Mouse (Mus musculus) MEL (cell line): Measurements from ENCODE around the gene Pgd. TPM values are rescaled to one million over a fixed set of nuclear protein-coding genes. Genes with fewer than 3 reads are reported as not detected.

Experiments
- DNase-seq: peaks from one replicate; pipeline ENCODE4 v3.0.0; 2011; ENCODE audit warnings: low read depth, low spot score
- H3K27ac ChIP-seq: 2 replicates; pipeline ENCODE4 v1.5.1; 2012; ENCODE audit warnings: low read depth, mild to moderate bottlenecking, control low read depth, low read length, moderate library complexity; ENCODE audit not compliant: control insufficient read depth
- H3K27me3 ChIP-seq, 2 experiments: fragments of 150-350 bp in 1 of 2; sonication (generic) in 1 of 2; 2 replicates each; pipeline ENCODE4 v1.6.1; 2012; ENCODE audit warnings: low read length in 2 of 2, mild to moderate bottlenecking in 2 of 2, improper control_type of control experiment in 1 of 2, moderate library complexity in 1 of 2; ENCODE audit not compliant: insufficient read depth in 2 of 2, control insufficient read depth in 1 of 2
- H3K36me3 ChIP-seq, 2 experiments: 2 replicates each; pipeline ENCODE4 v1.6.1; 2012 to 2014; ENCODE audit warnings: low read length in 2 of 2, improper control_type of control experiment in 1 of 2, inconsistent platforms in 1 of 2, mild to moderate bottlenecking in 1 of 2; ENCODE audit not compliant: insufficient read depth in 2 of 2, control insufficient read depth in 1 of 2
- H3K4me1 ChIP-seq, 2 experiments: fragments of 150-350 bp in 1 of 2; sonication (generic) in 1 of 2; 2 replicates each; pipeline ENCODE4 v1.6.1; 2012; ENCODE audit warnings: low read length in 2 of 2, improper control_type of control experiment in 1 of 2, mild to moderate bottlenecking in 1 of 2; ENCODE audit not compliant: insufficient read depth in 2 of 2, control insufficient read depth in 1 of 2
- H3K4me3 ChIP-seq, 2 experiments: fragments of 150-350 bp in 1 of 2; sonication (generic) in 1 of 2; 2 replicates each; pipeline ENCODE4 v1.5.1; 2012; ENCODE audit warnings: low read depth in 2 of 2, low read length in 2 of 2, mild to moderate bottlenecking in 2 of 2, moderate library complexity in 2 of 2, control low read depth in 1 of 2, improper control_type of control experiment in 1 of 2; ENCODE audit not compliant: control insufficient read depth in 1 of 2, insufficient read depth in 1 of 2
- H3K79me2 ChIP-seq: 2 replicates; pipeline ENCODE4 v1.6.1; 2012; ENCODE audit warnings: mild to moderate bottlenecking, low read length, moderate library complexity; ENCODE audit not compliant: control insufficient read depth, poor library complexity, insufficient read depth
- H3K9ac ChIP-seq: 2 replicates; pipeline ENCODE4 v1.6.1; 2012; ENCODE audit warnings: low read depth, mild to moderate bottlenecking, control low read depth, low read length, moderate library complexity; ENCODE audit not compliant: control insufficient read depth, poor library complexity, severe bottlenecking
- H3K9me3 ChIP-seq: fragments of 150-350 bp; sonication (generic); replicated peaks from 2 replicates; pipeline ENCODE4 v1.6.1; 2012; ENCODE audit warnings: mild to moderate bottlenecking, low read length, improper control_type of control experiment, moderate library complexity; ENCODE audit not compliant: insufficient read depth
- BHLHE40 ChIP-seq: IDR thresholded peaks from 2 replicates; pipeline ENCODE4 v1.6.1; 2012; ENCODE audit warnings: low read depth, mild to moderate bottlenecking, inconsistent platforms, low read length, improper control_type of control experiment, borderline replicate concordance
- CHD1 ChIP-seq: IDR thresholded peaks from 2 replicates; pipeline ENCODE4 v1.6.1; 2012; ENCODE audit warnings: low read depth, mild to moderate bottlenecking, inconsistent platforms, low read length, improper control_type of control experiment
- E2F4 ChIP-seq: IDR thresholded peaks from 2 replicates; pipeline ENCODE4 v1.6.1; 2011; ENCODE audit warnings: low read depth, low read length, improper control_type of control experiment, borderline replicate concordance
- ELF1 ChIP-seq: IDR thresholded peaks from 2 replicates; pipeline ENCODE4 v1.6.1; 2014; ENCODE audit warnings: low read depth, mild to moderate bottlenecking, inconsistent platforms, low read length, improper control_type of control experiment, moderate library complexity
- EP300 ChIP-seq, 2 experiments: IDR thresholded peaks; 2 replicates each; pipeline ENCODE4 v1.6.1; 2011; ENCODE audit warnings: improper control_type of control experiment in 2 of 2, low read length in 2 of 2, low read depth in 1 of 2, mild to moderate bottlenecking in 1 of 2
- JUND ChIP-seq: IDR thresholded peaks from 2 replicates; pipeline ENCODE4 v1.6.1; 2011; ENCODE audit warnings: low read depth, mild to moderate bottlenecking, improper control_type of control experiment, low read length
- MAFK ChIP-seq: IDR thresholded peaks from 2 replicates; pipeline ENCODE4 v1.6.1; 2011; ENCODE audit warnings: low read depth, mild to moderate bottlenecking, low read length, improper control_type of control experiment, borderline replicate concordance
- MAX ChIP-seq: IDR thresholded peaks from 2 replicates; pipeline ENCODE4 v1.6.1; 2011; ENCODE audit warnings: low read length, improper control_type of control experiment
- MAZ ChIP-seq: IDR thresholded peaks from 2 replicates; pipeline ENCODE4 v1.6.1; 2012; ENCODE audit warnings: low read depth, mild to moderate bottlenecking, inconsistent platforms, low read length, improper control_type of control experiment
- MXI1 ChIP-seq: IDR thresholded peaks from 2 replicates; pipeline ENCODE4 v1.6.1; 2011; ENCODE audit warnings: mild to moderate bottlenecking, low read depth, low read length, improper control_type of control experiment
- MYB ChIP-seq: IDR thresholded peaks from 2 replicates; pipeline ENCODE4 v1.6.1; 2011; ENCODE audit warnings: mild to moderate bottlenecking, low read depth, low read length, improper control_type of control experiment
- MYC ChIP-seq: IDR thresholded peaks from 2 replicates; pipeline ENCODE4 v1.6.1; 2011; ENCODE audit warnings: low read depth, mild to moderate bottlenecking, low read length, improper control_type of control experiment, moderate library complexity
- NELFE ChIP-seq: IDR thresholded peaks from 2 replicates; pipeline ENCODE4 v1.6.1; 2011; ENCODE audit warnings: low read depth, low read length, improper control_type of control experiment
- NRF1 ChIP-seq: IDR thresholded peaks from 2 replicates; pipeline ENCODE4 v1.6.1; 2014; ENCODE audit warnings: low read depth, mild to moderate bottlenecking, inconsistent platforms, low read length, improper control_type of control experiment, moderate library complexity; ENCODE audit not compliant: poor library complexity, insufficient read depth, severe bottlenecking
- POLR2A ChIP-seq, 2 experiments: IDR thresholded peaks; 2 replicates each; pipeline ENCODE4 v1.6.1; 2011 to 2012; ENCODE audit warnings: low read length in 2 of 2, mild to moderate bottlenecking in 2 of 2, control low read depth in 1 of 2, improper control_type of control experiment in 1 of 2, low read depth in 1 of 2, moderate library complexity in 1 of 2; ENCODE audit not compliant: control insufficient read depth in 1 of 2, insufficient read depth in 1 of 2, poor library complexity in 1 of 2
- POLR2AphosphoS2 ChIP-seq: IDR thresholded peaks from 2 replicates; pipeline ENCODE4 v1.6.1; 2011; ENCODE audit warnings: low read length, improper control_type of control experiment
- RCOR1 ChIP-seq: IDR thresholded peaks from 2 replicates; pipeline ENCODE4 v1.6.1; 2012; ENCODE audit warnings: low read depth, mild to moderate bottlenecking, inconsistent platforms, low read length, improper control_type of control experiment
- SIN3A ChIP-seq: IDR thresholded peaks from 2 replicates; pipeline ENCODE4 v1.6.1; 2012; ENCODE audit warnings: low read length, improper control_type of control experiment, inconsistent platforms
- SMC3 ChIP-seq: IDR thresholded peaks from 2 replicates; pipeline ENCODE4 v1.6.1; 2011; ENCODE audit warnings: low read depth, low read length, improper control_type of control experiment
- TBP ChIP-seq: IDR thresholded peaks from 2 replicates; pipeline ENCODE4 v1.8.0; 2011; ENCODE audit warnings: low read depth, low read length, improper control_type of control experiment
- USF1 ChIP-seq: IDR thresholded peaks from 2 replicates; pipeline ENCODE4 v1.6.1; 2014; ENCODE audit warnings: low read depth, mild to moderate bottlenecking, inconsistent platforms, low read length, improper control_type of control experiment, moderate library complexity
- USF2 ChIP-seq, 2 experiments: IDR thresholded peaks; 2 replicates each; pipeline ENCODE4 v1.6.1; 2011 to 2012; ENCODE audit warnings: improper control_type of control experiment in 2 of 2, low read length in 2 of 2, borderline replicate concordance in 1 of 2, inconsistent platforms in 1 of 2, low read depth in 1 of 2, mild to moderate bottlenecking in 1 of 2; ENCODE audit not compliant: insufficient read depth in 1 of 2
- ZC3H11A ChIP-seq: IDR thresholded peaks from 2 replicates; pipeline ENCODE4 v1.6.1; 2012; ENCODE audit warnings: low read depth, mild to moderate bottlenecking, inconsistent platforms, low read length, improper control_type of control experiment
- ZKSCAN1 ChIP-seq: IDR thresholded peaks from 2 replicates; pipeline ENCODE4 v1.6.1; 2012; ENCODE audit warnings: low read depth, mild to moderate bottlenecking, inconsistent platforms, low read length, improper control_type of control experiment, moderate library complexity
- polyA plus RNA-seq, 2 experiments: library from polyadenylated mRNA; stranded (reverse) in 1 of 2; unstranded in 1 of 2; fragments of >175 nt in 1 of 2; fragments of >200 nt in 1 of 2; gene quantifications; 2 replicates each; pipeline versions ENCODE4 v1.2.1 to v1.2.4; 2012; ENCODE audit warnings: low replicate concordance in 2 of 2, low read depth in 1 of 2; ENCODE audit not compliant: insufficient read length in 2 of 2, insufficient read depth in 1 of 2, missing spikeins in 1 of 2
- total RNA-seq: library from RNA; depleted of rRNA; stranded (reverse); fragments of 300-350 nt; gene quantifications from 2 replicates; pipeline ENCODE4 v1.2.3, GENCODE M21; 2012

Gene Pgd
- total and polyA plus RNA-seq, 3 experiments = 116 to 219 TPM; not detected in 1

- Histone ChIP-seq H3K79me2 (no peaks in the 10 kb centered on the region), H3K9me3 (no peaks in the 10 kb centered on the region), H3K9ac (no peak overlapping the region), H3K4me3 (no peak overlapping the region), H3K27me3 (no peaks in the 10 kb centered on the region), H3K4me1 (no peaks in the 10 kb centered on the region), H3K27ac (no peak overlapping the region)
- no peak for DNase-seq
- TF ChIP-seq EP300 (IDR thresholded peaks at IDR 0.05; ENCODE audit: low read depth in 1 of 2, low read length in 2 of 2) = no peak
- no peak for TF ChIP-seq ELF1
- no peak for TF ChIP-seq NELFE
- no peak for TF ChIP-seq ZC3H11A
- TF ChIP-seq ZKSCAN1 = no peak
- no peak for TF ChIP-seq MXI1
- TF ChIP-seq, all 39 proteins: peak for 0
- no peaks in the 10 kb centered on the region for H3K36me3 ChIP-seq
Observed at GRCm38 (mm10) chr4:149179573-149179972, 13.0 kb upstream of the Pgd start.

- no peaks in the 10 kb centered on the region for H3K27me3 ChIP-seq
- H3K4me1 ChIP-seq = no peaks in the 10 kb centered on the region
- no peak overlapping the region for H3K4me3 ChIP-seq
- no peak for TF ChIP-seq SIN3A
- no peak for TF ChIP-seq BHLHE40
- TF ChIP-seq USF1 = no peak
- TF ChIP-seq CHD1 = no peak
- TF ChIP-seq MYC = no peak
- no peak for TF ChIP-seq JUND
- TF ChIP-seq RCOR1 = no peak
- no peak for TF ChIP-seq MAX
- no peak for TF ChIP-seq MAFK
- no peak for TF ChIP-seq MXI1
- no peak for TF ChIP-seq POLR2AphosphoS2
- no peak overlapping the region for H3K27ac ChIP-seq
- no peak for DNase-seq
- H3K36me3 ChIP-seq = no peaks in the 10 kb centered on the region
- no peak overlapping the region for H3K9ac ChIP-seq
- H3K79me2 ChIP-seq = no peaks in the 10 kb centered on the region
- no peaks in the 10 kb centered on the region for H3K9me3 ChIP-seq
Observed at GRCm38 (mm10) chr4:149179160-149179559, 12.6 kb upstream of the Pgd start.

GRCm38 (mm10) chr4:149178328-149178727, 11.8 kb upstream of the Pgd start:
- no peaks in the 10 kb centered on the region for H3K36me3 ChIP-seq
- no peaks in the 10 kb centered on the region for H3K27me3 ChIP-seq
- no peak overlapping the region for H3K27ac ChIP-seq
- no peak for DNase-seq
- no peaks in the 10 kb centered on the region for H3K79me2 ChIP-seq
- H3K4me1 ChIP-seq = no peaks in the 10 kb centered on the region
- no peak overlapping the region for H3K9ac ChIP-seq
- no peaks in the 10 kb centered on the region for H3K9me3 ChIP-seq
- TF ChIP-seq MXI1 (no peak), E2F4 (no peak), MAZ (no peak), SMC3 (no peak), USF1 (no peak), MYB (no peak), RCOR1 (no peak), TBP (no peak), POLR2A (IDR thresholded peaks at IDR 0.05; ENCODE audit: control insufficient read depth in 1 of 2, insufficient read depth in 1 of 2, low read depth in 1 of 2, low read length in 2 of 2, poor library complexity in 1 of 2) (no peak), MAX (no peak), USF2 (IDR thresholded peaks at IDR 0.05; ENCODE audit: borderline replicate concordance in 1 of 2, insufficient read depth in 1 of 2, low read depth in 1 of 2, low read length in 2 of 2) (no peak), NELFE (no peak), BHLHE40 (no peak), EP300 (IDR thresholded peaks at IDR 0.05; ENCODE audit: low read depth in 1 of 2, low read length in 2 of 2) (no peak), JUND (no peak), NRF1 (no peak)
- TF ChIP-seq, all 39 proteins: peak for 0
- H3K4me3 ChIP-seq = no peak overlapping the region
